Mouse (Mus musculus) CH12.LX (cell line): Measurements from ENCODE around the gene Ccl22.

Experiments used
- BHLHE40 ChIP-seq: IDR thresholded peaks from 2 replicates; pipeline ENCODE4 v1.6.1; 2011; ENCODE audit warnings: mild to moderate bottlenecking, low read depth, low read length, improper control_type of control experiment
- CTCF ChIP-seq, 2 experiments: IDR thresholded peaks in 1 of 2; conservative IDR thresholded peaks in 1 of 2; 2 replicates each; pipeline ENCODE4 v1.5.1; 2011 to 2012; ENCODE audit warnings: low read depth in 2 of 2, low read length in 2 of 2, improper control_type of control experiment in 1 of 2, inconsistent platforms in 1 of 2, mild to moderate bottlenecking in 1 of 2, moderate library complexity in 1 of 2
- EP300 ChIP-seq: IDR thresholded peaks from 2 replicates; pipeline ENCODE4 v1.6.1; 2011; ENCODE audit warnings: low read length, improper control_type of control experiment
- ETS1 ChIP-seq: conservative IDR thresholded peaks from 2 replicates; pipeline ENCODE4 v1.6.1; 2012; ENCODE audit warnings: low read depth, mild to moderate bottlenecking, inconsistent platforms, low read length, improper control_type of control experiment, moderate library complexity
- HCFC1 ChIP-seq: IDR thresholded peaks from 2 replicates; pipeline ENCODE4 v1.6.1; 2012; ENCODE audit warnings: low read depth, mild to moderate bottlenecking, inconsistent platforms, low read length, improper control_type of control experiment
- MAX ChIP-seq: IDR thresholded peaks from 2 replicates; pipeline ENCODE4 v1.6.1; 2011; ENCODE audit warnings: low read length, improper control_type of control experiment
- MEF2A ChIP-seq: IDR thresholded peaks from 2 replicates; pipeline ENCODE4 v1.6.1; 2014; ENCODE audit warnings: low read depth, mild to moderate bottlenecking, inconsistent platforms, low read length, improper control_type of control experiment, borderline replicate concordance
- MXI1 ChIP-seq: IDR thresholded peaks from 2 replicates; pipeline ENCODE4 v1.6.1; 2011; ENCODE audit warnings: mild to moderate bottlenecking, low read depth, low read length, improper control_type of control experiment
- PAX5 ChIP-seq: IDR thresholded peaks from 2 replicates; pipeline ENCODE4 v1.6.1; 2012; ENCODE audit warnings: low read length, inconsistent platforms, mixed read lengths
- POLR2A ChIP-seq: IDR thresholded peaks from 2 replicates; pipeline ENCODE4 v1.6.1; 2011; ENCODE audit warnings: low read depth, mild to moderate bottlenecking, improper control_type of control experiment, low read length
- RAD21 ChIP-seq: IDR thresholded peaks from 2 replicates; pipeline ENCODE4 v1.6.1; 2011; ENCODE audit warnings: low read depth, mild to moderate bottlenecking, low read length, improper control_type of control experiment, moderate library complexity
- TCF12 ChIP-seq: IDR thresholded peaks from 2 replicates; pipeline ENCODE4 v1.6.1; 2014; ENCODE audit warnings: low read depth, mild to moderate bottlenecking, inconsistent platforms, low read length, improper control_type of control experiment

- no peak for TF ChIP-seq CTCF (conservative IDR thresholded peaks at IDR 0.05 in 1 of 2, IDR thresholded peaks at IDR 0.05 in 1 of 2; ENCODE audit: low read depth in 2 of 2, low read length in 2 of 2)
- TF ChIP-seq POLR2A: peak; percentile 41; the same call in 1 of the 2 replicates
- peak; percentile 84 for TF ChIP-seq BHLHE40
- peak; percentile 94 for TF ChIP-seq EP300
- peak; percentile 91 for TF ChIP-seq TCF12
- TF ChIP-seq MEF2A: peak; percentile 80; the same call in 1 of the 2 replicates
- no peak; the same call in 1 of the 2 replicates for TF ChIP-seq MXI1
- TF ChIP-seq MAX: peak; percentile 18; the same call in 1 of the 2 replicates
- no peak for TF ChIP-seq PAX5
- TF ChIP-seq HCFC1: no peak; the same call in 1 of the 2 replicates
- TF ChIP-seq ETS1: peak; percentile 96
- TF ChIP-seq RAD21: no peak
Observed at GRCm38 (mm10) chr8:94739829-94740228, 5.6 kb upstream of the Ccl22 start.
